ENCODE assay signal across 13 mouse cellular contexts in genomic region chr11:85430743-85431448, GRCm38 (mm10).
A peak's percentile ranks its signal among the peaks of the same experiment; 100 is the strongest.
DNase-seq lines count a peak whose midpoint lies in the region; ATAC-seq and TF ChIP-seq lines count a peak whose summit lies in the region.
"Had no signal": no experiment of that assay in that cellular context is flagged by ENCODE, and none has a peak within 500 bp of the region (broad histone marks: within the 10 kb centered on the region; RNA-seq: fewer than 3 reads in every experiment).

No protein-coding gene starts in this region.

- H3K27ac ChIP-seq in limb, embryonic 13.5 days = peak overlapping the region; percentile 67; the same call in 1 of the 2 replicates
- H3K27ac ChIP-seq: hindbrain, embryonic 10.5 days; liver, embryonic 12.5 days had no signal

- DNase-seq in heart, postnatal 10 days = peak; percentile 13 to 15
- no peak for DNase-seq in heart, postnatal 4 days
- DNase-seq in embryo, embryonic 10.5 days (ENCODE audit: low spot score) = peak; percentile 53
- no peak for DNase-seq in testis, postnatal 14 days (ENCODE audit: low spot score)
- DNase-seq in spleen, postnatal 4 days (ENCODE audit: low spot score in 2 of 2) = no peak
- DNase-seq: adrenal gland, adult 2 months; cerebellum, adult 11 months; forebrain, postnatal 0 days; lung, postnatal 4 days had no signal

- intact Hi-C loops in heart, postnatal 10 days (cut with DNase I) = no loop called here

- no peak overlapping the region for H3ac ChIP-seq in C2C12 (ENCODE audit: control insufficient read depth, insufficient read length, low read depth)

- ATAC-seq in limb, embryonic 13.5 days (ENCODE audit: low FRiP score, low read depth) = no peak
- ATAC-seq: forebrain, postnatal 0 days; liver, embryonic 12.5 days had no signal

- H3K4me3 ChIP-seq in C2C12 (ENCODE audit: insufficient read depth, poor library complexity, severe bottlenecking) = no peak overlapping the region
- H3K4me3 ChIP-seq in limb, embryonic 13.5 days = no peak overlapping the region
- H3K4me3 ChIP-seq: hindbrain, embryonic 10.5 days; liver, embryonic 12.5 days had no signal

- TF ChIP-seq CTCF in C2C12 (IDR thresholded peaks at IDR 0.05; ENCODE audit: control insufficient read depth, insufficient read depth, insufficient read length) = no peak

- H3K4me2 ChIP-seq in limb, embryonic 13.5 days (replicated peaks) = peak overlapping the region; percentile 21; the same call in 1 of the 2 replicates
- H3K4me2 ChIP-seq: liver, embryonic 12.5 days had no signal

- no peaks in the 10 kb centered on the region for H3K27me3 ChIP-seq in C2C12 (ENCODE audit: control insufficient read depth, insufficient read depth, insufficient read length)
- peaks cover 3% of the 10 kb centered on the region; the same call in 1 of the 2 replicates for H3K27me3 ChIP-seq in limb, embryonic 13.5 days
- H3K27me3 ChIP-seq: liver, embryonic 12.5 days had no signal

- H3K4me1 ChIP-seq in limb, embryonic 13.5 days = peaks cover 51% of the 10 kb centered on the region
- H3K4me1 ChIP-seq: liver, embryonic 12.5 days had no signal

- H3K36me3 ChIP-seq in C2C12 (ENCODE audit: control insufficient read depth, insufficient read depth) = no peaks in the 10 kb centered on the region
- H3K36me3 ChIP-seq in limb, embryonic 13.5 days = no peaks in the 10 kb centered on the region
- H3K36me3 ChIP-seq: hindbrain, embryonic 10.5 days; liver, embryonic 12.5 days had no signal

- no peaks in the 10 kb centered on the region for H3K79me2 ChIP-seq in C2C12 (ENCODE audit: control insufficient read depth, insufficient read depth)

- H3K79me3 ChIP-seq in C2C12 (ENCODE audit: low read depth) = no peaks in the 10 kb centered on the region

- 22% methylated on average over 11 of the region's 11 CpGs for WGBS in limb, embryonic 13.5 days

- H3K9me3 ChIP-seq in limb, embryonic 13.5 days = no peaks in the 10 kb centered on the region
- H3K9me3 ChIP-seq: hindbrain, embryonic 10.5 days; liver, embryonic 12.5 days had no signal

- no peak overlapping the region for H3K9ac ChIP-seq in limb, embryonic 13.5 days
- H3K9ac ChIP-seq: forebrain, postnatal 0 days; liver, embryonic 12.5 days had no signal

TF ChIP-seq in C2C12, 6 proteins besides CTCF, POLR2A, EP300 and RAD21:
- TF ChIP-seq FOSL1 (IDR thresholded peaks at IDR 0.05; ENCODE audit: insufficient read depth, low read length, poor library complexity, severe bottlenecking) (peak; percentile 19), MYOD1 (IDR thresholded peaks at IDR 0.05; ENCODE audit: control insufficient read depth, insufficient read length, low read depth) (peak; percentile 81), MYOG (IDR thresholded peaks at IDR 0.05; ENCODE audit: control insufficient read depth, extremely low read depth, insufficient read length) (no peak)

Comparison
In these comparisons a context has a peak if more than half of its experiments do, and no peak if none do; other contexts are left out.
1. DNase-seq: peak in heart, postnatal 10 days (2 of 2) and embryo, embryonic 10.5 days (single experiment); none in heart, postnatal 4 days (single experiment), testis, postnatal 14 days (single experiment) and spleen, postnatal 4 days (0 of 2).